Mouse (Mus musculus): ENCODE data around the gene Armh3. TPM values are rescaled to one million over a fixed set of nuclear protein-coding genes. Genes with fewer than 3 reads are reported as not detected.

Armh3 gene
- polyA plus RNA-seq, 2 experiments = 13.6 to 13.7 TPM

- H3K4me2 ChIP-seq (replicated peaks; ENCODE audit: low read depth, low read length, severe bottlenecking) = no peak overlapping the region
- H3K27ac ChIP-seq (replicated peaks; ENCODE audit: low read depth, low read length) = peak overlapping the region; percentile 35
- DNase-seq (ENCODE audit: low spot score) (peak; percentile 63), ATAC-seq (ENCODE audit: low FRiP score, low read depth) (peak; percentile 62)
- no peaks in the 10 kb centered on the region for H3K36me3 ChIP-seq (ENCODE audit: control insufficient read depth, insufficient read depth, low read length)
- H3K4me1 ChIP-seq (ENCODE audit: control insufficient read depth, insufficient read depth, low read length) = peaks cover 2% of the 10 kb centered on the region; the same call in 1 of the 2 replicates
- H3K9me3 ChIP-seq (ENCODE audit: control insufficient read depth, low read length) = no peaks in the 10 kb centered on the region
- 66% methylated on average over 3 of the region's 3 CpGs for WGBS
- no peak for TF ChIP-seq POLR2A (IDR thresholded peaks at IDR 0.05; ENCODE audit: borderline replicate concordance, extremely low read depth, insufficient read depth, insufficient read length)
- no peak overlapping the region for H3K9ac ChIP-seq (ENCODE audit: low read depth, low read length, severe bottlenecking)
- H3K27me3 ChIP-seq (ENCODE audit: control insufficient read depth, insufficient read depth, low read length) = no peaks in the 10 kb centered on the region
- H3K4me3 ChIP-seq (replicated peaks; ENCODE audit: low read length) = no peak overlapping the region
Measured at GRCm38 (mm10) chr19:45847016-45847732, 151.1 kb downstream of the Armh3 start.

GRCm38 (mm10) chr19:45844209-45844608, 154.1 kb downstream of the Armh3 start:
- no peak for TF ChIP-seq POLR2A (IDR thresholded peaks at IDR 0.05; ENCODE audit: borderline replicate concordance, extremely low read depth, insufficient read depth, insufficient read length)

GRCm38 (mm10) chr19:45843424-45843823, 154.9 kb downstream of the Armh3 start:
- Histone ChIP-seq H3K4me3 (replicated peaks; ENCODE audit: low read length) (no peak overlapping the region), H3K9me3 (ENCODE audit: control insufficient read depth, low read length) (no peaks in the 10 kb centered on the region), H3K4me2 (replicated peaks; ENCODE audit: low read depth, low read length, severe bottlenecking) (no peak overlapping the region), H3K27ac (replicated peaks; ENCODE audit: low read depth, low read length) (no peak overlapping the region), H3K27me3 (ENCODE audit: control insufficient read depth, insufficient read depth, low read length) (no peaks in the 10 kb centered on the region), H3K36me3 (ENCODE audit: control insufficient read depth, insufficient read depth, low read length) (no peaks in the 10 kb centered on the region), H3K9ac (ENCODE audit: low read depth, low read length, severe bottlenecking) (peak overlapping the region; percentile 21; the same call in 1 of the 2 replicates), H3K4me1 (ENCODE audit: control insufficient read depth, insufficient read depth, low read length) (peaks cover 2% of the 10 kb centered on the region; the same call in 1 of the 2 replicates)
- ATAC-seq (ENCODE audit: low FRiP score, low read depth) (no peak), DNase-seq (ENCODE audit: low spot score) (no peak)
- TF ChIP-seq POLR2A (IDR thresholded peaks at IDR 0.05; ENCODE audit: borderline replicate concordance, extremely low read depth, insufficient read depth, insufficient read length) = no peak
- 63% methylated on average over 10 of the region's 10 CpGs for WGBS

More at GRCm38 (mm10) chr19:45844209-45844608, 154.1 kb downstream of the Armh3 start:
- H3K4me3 ChIP-seq (replicated peaks; ENCODE audit: low read length) = no peak overlapping the region
- no peak overlapping the region for H3K4me2 ChIP-seq (replicated peaks; ENCODE audit: low read depth, low read length, severe bottlenecking)
- ATAC-seq (ENCODE audit: low FRiP score, low read depth) = no peak
- no peak overlapping the region for H3K27ac ChIP-seq (replicated peaks; ENCODE audit: low read depth, low read length)
- no peak overlapping the region for H3K9ac ChIP-seq (ENCODE audit: low read depth, low read length, severe bottlenecking)
- H3K36me3 ChIP-seq (ENCODE audit: control insufficient read depth, insufficient read depth, low read length) = no peaks in the 10 kb centered on the region
- H3K4me1 ChIP-seq (ENCODE audit: control insufficient read depth, insufficient read depth, low read length) = peaks cover 2% of the 10 kb centered on the region; the same call in 1 of the 2 replicates
- WGBS = 82% methylated on average over 3 of the region's 3 CpGs
- H3K9me3 ChIP-seq (ENCODE audit: control insufficient read depth, low read length) = no peaks in the 10 kb centered on the region
- no peaks in the 10 kb centered on the region for H3K27me3 ChIP-seq (ENCODE audit: control insufficient read depth, insufficient read depth, low read length)
- no peak for DNase-seq (ENCODE audit: low spot score)

- ATAC-seq (ENCODE audit: low FRiP score, low read depth) = no peak
- H3K4me1 ChIP-seq (ENCODE audit: control insufficient read depth, insufficient read depth, low read length) = no peaks in the 10 kb centered on the region
- H3K4me3 ChIP-seq (replicated peaks; ENCODE audit: low read length) = no peak overlapping the region
- DNase-seq (ENCODE audit: low spot score) = peak; percentile 28
- no peak for TF ChIP-seq POLR2A (IDR thresholded peaks at IDR 0.05; ENCODE audit: borderline replicate concordance, extremely low read depth, insufficient read depth, insufficient read length)
- H3K27ac ChIP-seq (replicated peaks; ENCODE audit: low read depth, low read length) = peak overlapping the region; percentile 33; the same call in 1 of the 2 replicates
- WGBS = 68% methylated on average over 12 of the region's 12 CpGs
- no peaks in the 10 kb centered on the region for H3K36me3 ChIP-seq (ENCODE audit: control insufficient read depth, insufficient read depth, low read length)
- H3K9me3 ChIP-seq (ENCODE audit: control insufficient read depth, low read length) = no peaks in the 10 kb centered on the region
- H3K27me3 ChIP-seq (ENCODE audit: control insufficient read depth, insufficient read depth, low read length) = no peaks in the 10 kb centered on the region
- no peak overlapping the region for H3K4me2 ChIP-seq (replicated peaks; ENCODE audit: low read depth, low read length, severe bottlenecking)
- H3K9ac ChIP-seq (ENCODE audit: low read depth, low read length, severe bottlenecking) = no peak overlapping the region
Measured at GRCm38 (mm10) chr19:45837050-45837994, 161.0 kb downstream of the Armh3 start.

- H3K36me3 ChIP-seq (ENCODE audit: control insufficient read depth, insufficient read depth, low read length) = no peaks in the 10 kb centered on the region
- no peak overlapping the region for H3K27ac ChIP-seq (replicated peaks; ENCODE audit: low read depth, low read length)
- ATAC-seq (ENCODE audit: low FRiP score, low read depth) (no peak), DNase-seq (ENCODE audit: low spot score) (no peak)
- no peak overlapping the region for H3K4me3 ChIP-seq (replicated peaks; ENCODE audit: low read length)
- H3K4me1 ChIP-seq (ENCODE audit: control insufficient read depth, insufficient read depth, low read length) = no peaks in the 10 kb centered on the region
- no peak overlapping the region for H3K4me2 ChIP-seq (replicated peaks; ENCODE audit: low read depth, low read length, severe bottlenecking)
- TF ChIP-seq POLR2A (IDR thresholded peaks at IDR 0.05; ENCODE audit: borderline replicate concordance, extremely low read depth, insufficient read depth, insufficient read length) = no peak
- WGBS = 83% methylated on average over 10 of the region's 10 CpGs
- no peaks in the 10 kb centered on the region for H3K9me3 ChIP-seq (ENCODE audit: control insufficient read depth, low read length)
- no peaks in the 10 kb centered on the region for H3K27me3 ChIP-seq (ENCODE audit: control insufficient read depth, insufficient read depth, low read length)
- no peak overlapping the region for H3K9ac ChIP-seq (ENCODE audit: low read depth, low read length, severe bottlenecking)
Measured at GRCm38 (mm10) chr19:45835490-45835889, 162.8 kb downstream of the Armh3 start.
